Mouse (Mus musculus): Measurements from ENCODE around the gene Trpc2.

GRCm38 (mm10) chr7:102117382-102117781 is 34.5 kb downstream of the Trpc2 start:
- no peak for TF ChIP-seq CTCF (IDR thresholded peaks at IDR 0.05; ENCODE audit: low read depth)
- TF ChIP-seq EP300 (IDR thresholded peaks at IDR 0.05; ENCODE audit: low read depth): no peak

All from heart, postnatal 0 days (tissue).